Mouse (Mus musculus) liver, adult 2 months (tissue): Measurements from ENCODE around the gene Med26.
A peak's percentile ranks its signal among the peaks of the same experiment; 100 is the strongest.

Source experiments
- CTCF ChIP-seq: fragments of 200-500 bp; IDR thresholded peaks from 2 replicates; pipeline ENCODE4 v1.5.1; 2011; ENCODE audit warnings: low read depth, low read length, control low read depth
- POLR2A ChIP-seq: fragments of 200-500 bp; IDR thresholded peaks from 2 replicates; pipeline ENCODE4 v1.6.1; 2011; ENCODE audit warnings: low read length, control low read depth; ENCODE audit not compliant: insufficient read depth; ENCODE audit errors: extremely low read depth

DNA sequence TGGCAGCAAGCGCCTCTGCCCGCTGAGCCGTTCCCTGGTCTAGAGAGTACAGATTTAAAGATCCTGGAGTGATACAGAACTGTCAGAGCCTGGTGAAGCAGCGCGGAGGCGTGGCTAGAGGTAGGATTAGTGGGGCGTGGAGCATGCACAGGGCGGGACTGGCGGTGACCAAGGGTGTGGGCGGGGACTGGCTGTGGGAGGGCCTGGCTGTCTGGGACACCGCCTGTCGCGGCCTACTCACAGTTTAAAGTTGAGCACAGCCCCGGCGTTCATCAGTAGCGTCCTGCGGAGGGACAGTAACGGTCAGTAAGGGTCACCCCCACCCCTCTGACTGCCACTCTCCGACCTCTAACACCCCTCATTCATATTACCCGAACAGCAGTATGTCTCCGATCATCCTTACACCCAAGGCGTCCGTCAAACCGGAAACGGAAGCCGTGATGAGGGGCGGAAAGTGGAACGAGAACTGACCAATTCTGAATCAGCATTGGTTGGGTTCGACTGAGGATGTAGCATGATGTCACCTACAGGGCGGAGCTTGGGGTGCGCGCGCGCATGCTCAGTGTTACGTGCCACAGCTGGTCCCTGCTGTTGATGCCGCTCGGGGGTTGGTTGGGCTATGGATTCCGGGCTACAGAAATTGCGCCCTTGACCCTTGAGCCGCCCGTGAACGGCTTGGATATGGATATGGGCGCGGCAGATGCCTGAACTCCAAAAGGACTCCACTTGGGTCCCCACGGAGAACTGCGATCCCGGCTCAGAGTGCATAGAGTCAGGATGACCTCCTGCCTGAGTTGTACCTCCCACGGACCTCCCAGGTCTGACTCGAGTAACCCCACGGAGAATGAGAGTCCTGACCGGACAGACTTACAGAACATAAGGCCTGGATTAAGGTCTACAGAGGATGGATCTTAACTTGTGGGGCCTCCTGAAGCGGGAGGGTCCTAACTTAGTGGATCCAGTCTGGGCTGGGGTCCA lies 22.9 kb upstream of the Med26 start, which contains the start of gene Smim7:
- TF ChIP-seq CTCF = no peak
- TF ChIP-seq POLR2A = peak; percentile 61
